Mouse (Mus musculus) megakaryocyte-erythroid progenitor cell, adult 5 weeks (primary cell): ENCODE measurements around the gene Btbd35f1. TPM values are rescaled to one million over a fixed set of nuclear protein-coding genes. Genes with fewer than 3 reads are reported as not detected.

Experiments used
- polyA plus RNA-seq: library from polyadenylated mRNA; stranded (reverse); fragments of >175 nt; gene quantifications from 2 replicates; pipeline ENCODE4 v1.2.3, GENCODE M21; 2012

The Btbd35f1 gene
- not detected in 2 replicates for polyA plus RNA-seq

DNA sequence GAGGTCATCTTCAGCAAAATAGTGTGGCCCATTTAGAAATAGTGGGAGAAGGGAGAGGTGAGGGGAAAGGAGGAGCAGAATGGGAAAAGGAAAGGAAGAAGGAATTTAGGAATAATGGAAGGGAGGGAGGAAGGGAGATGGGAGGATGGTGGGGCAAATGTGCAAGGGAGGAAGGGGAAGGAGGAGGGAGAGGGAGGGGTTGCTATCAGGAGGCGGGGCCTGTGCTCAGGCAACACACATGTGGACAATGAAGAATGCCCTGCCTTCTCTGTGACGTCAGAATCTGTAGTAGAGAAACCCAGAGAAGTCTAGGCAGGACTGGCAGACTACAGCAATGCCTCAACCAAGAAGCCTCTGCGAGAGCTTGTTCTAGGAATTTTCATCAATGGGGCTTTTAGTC is at the start of gene Btbd35f1:
Gene Btbd35f1, plus strand, starts transcription at position 301 of the 400 bp plus-strand sequence.

Other genes starting within 250 kb of the Btbd35f1 start
- gene Gm5926, start 90.7 kb downstream of the Btbd35f1 start, polyA plus RNA-seq = not detected in 2 replicates
- gene Btbd35f21, start 166.1 kb downstream of the Btbd35f1 start, polyA plus RNA-seq = not detected in 2 replicates